Mouse (Mus musculus) liver, embryonic 14.5 days (tissue): ENCODE results near the gene Ezr. TPM values are rescaled to one million over a fixed set of nuclear protein-coding genes. Genes with fewer than 3 reads are reported as not detected.
A peak's percentile ranks its signal among the peaks of the same experiment; 100 is the strongest.

Experiments used
- ATAC-seq: fragments of 200-750 bp; cut with Nextera tagmentation; 2 replicates; pipeline ENCODE4 v1.8.0; 2017; ENCODE audit warnings: moderate number of reproducible peaks, mild to moderate bottlenecking, moderate library complexity; ENCODE audit not compliant: insufficient read depth
- DNase-seq, 3 experiments: peaks; one replicate each; pipeline ENCODE4 v3.0.0-alpha.2; 2012 to 2013; ENCODE audit warnings: low read depth in 3 of 3, low spot score in 3 of 3
- H3K27ac ChIP-seq: fragments of 300-500 bp; sonication (generic); 2 replicates; pipeline ENCODE4 v1.5.1; 2014; ENCODE audit warnings: moderate library complexity, mild to moderate bottlenecking, control low read depth, inconsistent platforms
- H3K27me3 ChIP-seq: fragments of 300-500 bp; sonication (generic); 2 replicates; pipeline ENCODE4 v1.6.1; 2014; ENCODE audit warnings: mild to moderate bottlenecking, low read length, moderate library complexity; ENCODE audit not compliant: control insufficient read depth, insufficient read depth
- H3K36me3 ChIP-seq: fragments of 300-500 bp; sonication (generic); replicated peaks from 2 replicates; pipeline ENCODE4 v1.6.1; 2014; ENCODE audit warnings: low read depth; ENCODE audit not compliant: control insufficient read depth, insufficient read depth
- H3K4me1 ChIP-seq, 2 experiments: fragments of 200-500 bp in 1 of 2; fragments of 300-500 bp in 1 of 2; sonication (generic) in 1 of 2; replicated peaks; 2 replicates each; pipeline ENCODE4 v1.6.1; 2012 to 2014; ENCODE audit warnings: antibody characterized with exemption in 1 of 2, inconsistent platforms in 1 of 2, low read length in 1 of 2; ENCODE audit not compliant: control insufficient read depth in 2 of 2, insufficient read depth in 2 of 2
- H3K4me2 ChIP-seq: fragments of 300-500 bp; sonication (generic); 2 replicates; pipeline ENCODE4 v1.6.1; 2014; ENCODE audit warnings: low read depth, mild to moderate bottlenecking, control low read depth, moderate library complexity
- H3K4me3 ChIP-seq, 2 experiments: fragments of 200-500 bp in 1 of 2; fragments of 300-500 bp in 1 of 2; sonication (generic) in 1 of 2; 2 replicates each; pipeline ENCODE4 v1.5.1; 2012 to 2014; ENCODE audit warnings: low read depth in 2 of 2, low read length in 2 of 2, mild to moderate bottlenecking in 2 of 2, control low read depth in 1 of 2, inconsistent platforms in 1 of 2, moderate library complexity in 1 of 2; ENCODE audit not compliant: insufficient read depth in 1 of 2
- H3K9ac ChIP-seq: fragments of 300-500 bp; sonication (generic); replicated peaks from 2 replicates; pipeline ENCODE4 v1.6.1; 2014; ENCODE audit warnings: mild to moderate bottlenecking, control low read depth, moderate library complexity
- H3K9me3 ChIP-seq: fragments of 300-500 bp; sonication (generic); 2 replicates; pipeline ENCODE4 v1.6.1; 2016; ENCODE audit warnings: low read length, mixed read lengths; ENCODE audit not compliant: control insufficient read depth
- CTCF ChIP-seq: IDR thresholded peaks from 2 replicates; pipeline ENCODE4 v1.5.1; 2016; ENCODE audit warnings: antibody characterized with exemption, low read depth, control low read depth
- EP300 ChIP-seq: IDR thresholded peaks from 2 replicates; pipeline ENCODE4 v1.6.1; 2016; ENCODE audit warnings: antibody characterized with exemption, low read depth
- WGBS: fragments of 180-500 bp; shearing (Covaris S2); extraction: QIAGEN DNeasy Blood & Tissue Kit; methylation state at CpG from one replicate; pipeline ENCODE4 v1.1.7; 2014; ENCODE audit not compliant: insufficient replicate concordance; 5-methylcytosine and 5-hydroxymethylcytosine counted together
- polyA plus RNA-seq, 2 experiments: library from polyadenylated mRNA; depleted of rRNA in 1 of 2; stranded (reverse) in 1 of 2; unstranded in 1 of 2; fragments of >200 nt; fragmentation: Nextera tagmentation in 1 of 2; extraction: Ambion mirVana in 1 of 2; gene quantifications; 2 replicates each; pipeline versions ENCODE4 v1.2.1 to v1.2.3; 2012 to 2014

Ezr gene
- polyA plus RNA-seq, 2 experiments = 31.2 to 41.7 TPM

DNA sequence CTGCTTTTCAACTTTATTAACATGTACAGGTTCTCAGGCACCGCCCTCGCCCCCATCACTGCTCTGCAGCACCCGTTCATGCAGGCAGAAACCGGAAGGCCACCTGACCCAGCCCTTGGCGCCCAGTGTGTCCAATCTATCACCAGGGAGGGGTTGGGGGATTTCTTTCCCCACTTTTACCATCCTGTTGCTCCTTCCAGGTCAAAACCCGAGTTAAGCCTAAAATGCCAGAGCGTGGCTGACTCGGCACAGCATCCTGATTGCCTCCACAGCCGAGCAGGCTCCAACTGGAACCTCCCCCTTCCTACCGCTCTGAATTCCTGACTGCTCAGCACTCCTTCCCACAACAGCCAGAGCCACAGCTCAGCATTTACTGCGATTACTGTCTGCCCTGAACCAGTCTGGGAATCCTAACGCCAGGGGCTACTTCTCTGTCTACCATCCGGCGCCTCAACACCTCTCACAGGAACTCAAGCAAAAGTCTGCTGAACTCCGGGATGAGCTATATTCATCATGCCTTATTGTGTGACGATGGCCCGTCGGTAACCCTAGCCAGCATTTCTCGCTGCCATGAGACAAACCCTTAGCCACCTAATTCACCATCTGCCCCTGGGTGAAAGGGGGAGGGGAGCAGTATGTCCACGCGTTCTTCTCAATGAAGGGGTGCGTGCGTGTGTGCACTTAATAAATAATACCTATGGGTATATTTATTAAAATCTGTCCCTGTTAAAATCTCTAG, 3.6 kb downstream of the Ezr start:
- ATAC-seq = no peak
- no peaks in the 10 kb centered on the region for H3K36me3 ChIP-seq
- peak overlapping the region; percentile 29 to 63 for H3K4me3 ChIP-seq
- DNase-seq = no peak
- no peaks in the 10 kb centered on the region for H3K27me3 ChIP-seq
- H3K9ac ChIP-seq = peak overlapping the region; percentile 43
- TF ChIP-seq CTCF (no peak), EP300 (no peak)
- H3K4me1 ChIP-seq = peaks cover 26 to 32% of the 10 kb centered on the region in 2 experiments
- 10% methylated on average over 23 of the region's 23 CpGs for WGBS
- no peaks in the 10 kb centered on the region for H3K9me3 ChIP-seq
- no peak overlapping the region; the same call in 1 of the 2 replicates for H3K27ac ChIP-seq
- H3K4me2 ChIP-seq = peak overlapping the region; percentile 82

DNA sequence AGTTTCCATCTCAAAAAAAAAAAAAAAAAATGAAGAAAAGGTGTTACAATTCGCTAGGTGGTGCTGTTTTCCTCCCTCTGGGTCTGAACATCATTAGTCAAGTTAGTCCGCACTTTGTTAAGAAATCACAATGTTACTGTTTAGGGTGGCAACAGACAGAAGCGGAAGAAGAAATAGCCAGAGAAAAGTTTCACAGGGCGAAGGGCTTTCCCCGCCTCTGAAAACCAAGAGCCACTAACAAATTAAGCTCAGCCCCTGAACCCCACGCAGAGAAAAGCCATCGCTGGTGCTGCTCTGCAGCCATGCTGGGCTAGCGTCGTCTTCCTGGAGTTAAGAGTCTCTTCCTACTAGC, 4.3 kb downstream of the Ezr start:
- ATAC-seq = no peak

DNA sequence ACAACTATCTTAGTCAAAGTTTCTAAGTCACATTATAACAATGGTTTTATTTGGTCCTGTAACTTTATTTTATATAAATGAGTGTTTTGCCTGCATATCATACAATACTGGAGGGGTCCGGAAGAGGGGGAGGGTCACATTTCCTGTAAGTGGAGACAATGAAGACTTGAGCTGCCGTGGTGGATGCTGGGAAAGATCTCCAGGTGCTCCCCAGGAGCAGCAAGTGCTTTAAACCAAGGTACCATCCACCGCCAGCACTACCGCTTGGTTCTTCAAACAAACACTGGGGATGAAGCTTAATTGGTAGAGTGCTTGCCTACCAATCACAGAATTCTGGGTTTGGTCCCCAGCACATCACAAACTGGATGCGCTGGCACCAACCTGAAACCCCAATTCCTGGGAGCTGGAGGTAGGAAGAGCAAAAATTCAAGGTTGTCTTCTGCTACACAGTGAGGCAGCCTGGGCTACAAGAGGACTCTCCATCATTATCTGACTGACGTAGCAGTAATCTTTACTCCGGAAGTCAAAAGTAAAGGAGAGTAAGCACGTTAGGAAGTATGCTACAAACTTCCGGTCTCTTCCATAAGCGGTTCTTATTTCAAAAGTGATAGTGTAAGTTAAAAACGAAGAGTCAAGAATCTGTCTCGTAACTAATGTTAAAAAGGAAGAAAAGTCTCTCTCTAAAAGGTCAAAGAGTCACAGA, 4.8 kb downstream of the Ezr start:
- Histone ChIP-seq H3K9me3 (no peaks in the 10 kb centered on the region), H3K27ac (no peak overlapping the region), H3K4me3 (no peak overlapping the region), H3K9ac (no peak overlapping the region), H3K4me1 (peaks cover 26 to 35% of the 10 kb centered on the region in 2 experiments), H3K27me3 (no peaks in the 10 kb centered on the region), H3K36me3 (no peaks in the 10 kb centered on the region), H3K4me2 (peak overlapping the region; percentile 82)
- DNase-seq (no peak), ATAC-seq (no peak)
- 52% methylated on average over 12 of the region's 12 CpGs for WGBS
- TF ChIP-seq CTCF = no peak
- TF ChIP-seq EP300 = no peak

More for the DNA sequence above, 4.3 kb downstream of the Ezr start:
- no peaks in the 10 kb centered on the region for H3K9me3 ChIP-seq
- H3K4me1 ChIP-seq = peaks cover 26 to 35% of the 10 kb centered on the region in 2 experiments
- H3K27me3 ChIP-seq = no peaks in the 10 kb centered on the region
- TF ChIP-seq EP300 (no peak), CTCF (peak; percentile 68)
- H3K36me3 ChIP-seq = no peaks in the 10 kb centered on the region
- WGBS = 3% methylated on average over 9 of the region's 9 CpGs
- peak overlapping the region; percentile 82 for H3K4me2 ChIP-seq
- peak in 1 of 3 experiments; percentile 63 for DNase-seq
- H3K4me3 ChIP-seq = peak overlapping the region; percentile 29 to 63
- H3K27ac ChIP-seq = peak overlapping the region; percentile 10
- H3K9ac ChIP-seq = peak overlapping the region; percentile 43; the same call in 1 of the 2 replicates

DNA sequence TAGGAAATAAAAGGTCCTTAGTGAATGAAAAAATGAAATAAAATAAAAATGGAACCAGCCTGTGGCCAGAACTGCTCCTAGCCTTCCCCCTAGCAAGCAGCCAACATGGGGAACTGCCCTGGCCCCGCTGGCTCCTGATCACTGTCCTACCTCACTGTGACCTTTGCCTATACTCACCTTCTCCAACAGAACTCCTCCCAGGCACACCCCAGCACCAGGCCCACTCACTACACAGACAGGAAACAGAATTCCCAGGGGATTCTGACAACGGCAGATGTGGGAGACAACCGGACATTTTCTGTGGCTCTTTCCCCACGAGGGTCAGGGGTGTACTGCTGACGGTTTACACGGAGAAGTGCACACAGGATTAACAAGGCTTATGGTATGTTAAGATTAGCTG, 5.5 kb downstream of the Ezr start:
- TF ChIP-seq EP300 (no peak), CTCF (no peak)
- peaks cover 26 to 35% of the 10 kb centered on the region in 2 experiments for H3K4me1 ChIP-seq
- H3K9me3 ChIP-seq = no peaks in the 10 kb centered on the region
- H3K4me3 ChIP-seq = no peak overlapping the region
- ATAC-seq (no peak), DNase-seq (no peak)
- H3K4me2 ChIP-seq = no peak overlapping the region
- H3K27ac ChIP-seq = no peak overlapping the region
- WGBS = 78% methylated on average over 6 of the region's 6 CpGs
- H3K9ac ChIP-seq = no peak overlapping the region
- H3K36me3 ChIP-seq = no peaks in the 10 kb centered on the region
- H3K27me3 ChIP-seq = no peaks in the 10 kb centered on the region

DNA sequence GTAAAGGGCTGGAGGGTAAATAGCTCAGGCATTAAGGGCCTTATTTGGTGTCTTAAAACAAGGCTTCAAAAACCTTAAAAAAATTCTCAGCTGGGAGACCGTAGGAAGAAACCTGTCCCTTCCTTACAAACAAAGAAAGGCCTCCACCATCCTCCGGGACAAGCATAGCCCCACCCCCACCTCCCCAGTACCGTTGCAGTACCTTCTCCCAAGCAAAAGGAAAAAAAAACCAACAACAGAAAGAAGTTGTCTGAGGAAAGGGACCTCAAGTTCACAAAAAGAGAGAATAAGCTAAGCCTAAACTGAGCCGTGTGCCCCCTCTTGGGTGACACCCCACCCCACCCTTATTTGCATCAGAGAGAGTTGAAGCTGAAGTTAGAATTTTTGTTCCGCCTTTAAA, 6.0 kb downstream of the Ezr start:
- no peak for DNase-seq
- 75% methylated on average over 5 of the region's 5 CpGs for WGBS
- H3K27ac ChIP-seq = no peak overlapping the region

More for the DNA sequence above, 6.0 kb downstream of the Ezr start:
- no peak for ATAC-seq
- Histone ChIP-seq H3K4me3 (no peak overlapping the region), H3K9me3 (no peaks in the 10 kb centered on the region), H3K4me1 (peaks cover 26 to 35% of the 10 kb centered on the region in 2 experiments), H3K4me2 (no peak overlapping the region), H3K36me3 (no peaks in the 10 kb centered on the region), H3K27me3 (no peaks in the 10 kb centered on the region), H3K9ac (no peak overlapping the region)
- TF ChIP-seq CTCF = no peak
- TF ChIP-seq EP300 = no peak
